Mouse (Mus musculus) forebrain, embryonic 16.5 days (tissue): ENCODE results near the gene Tenm4. TPM values are rescaled to one million over a fixed set of nuclear protein-coding genes. Genes with fewer than 3 reads are reported as not detected.

Source experiments
- ATAC-seq: fragments of 200-750 bp; cut with Nextera tagmentation; 2 replicates; pipeline ENCODE4 v1.8.0; 2017; ENCODE audit warnings: mild to moderate bottlenecking, moderate library complexity
- H3K27ac ChIP-seq: fragments of 300-500 bp; sonication (generic); 2 replicates; pipeline ENCODE4 v1.5.1; 2014; ENCODE audit warnings: low read length, control low read depth
- H3K27me3 ChIP-seq: fragments of 300-500 bp; sonication (generic); replicated peaks from 2 replicates; pipeline ENCODE4 v1.6.1; 2014; ENCODE audit warnings: low read length; ENCODE audit not compliant: control insufficient read depth, insufficient read depth
- H3K36me3 ChIP-seq: fragments of 300-500 bp; sonication (generic); 2 replicates; pipeline ENCODE4 v1.6.1; 2014; ENCODE audit not compliant: control insufficient read depth, insufficient read depth
- H3K4me1 ChIP-seq: fragments of 300-500 bp; sonication (generic); replicated peaks from 2 replicates; pipeline ENCODE4 v1.6.1; 2014; ENCODE audit warnings: low read length; ENCODE audit not compliant: control insufficient read depth, insufficient read depth
- H3K4me2 ChIP-seq: fragments of 300-500 bp; sonication (generic); 2 replicates; pipeline ENCODE4 v1.6.1; 2014; ENCODE audit warnings: mild to moderate bottlenecking, low read length, control low read depth
- H3K4me3 ChIP-seq: fragments of 300-500 bp; sonication (generic); replicated peaks from 2 replicates; pipeline ENCODE4 v1.5.1; 2014; ENCODE audit warnings: mild to moderate bottlenecking, low read length, control low read depth
- H3K9ac ChIP-seq: fragments of 300-500 bp; sonication (generic); replicated peaks from 2 replicates; pipeline ENCODE4 v1.6.1; 2014; ENCODE audit warnings: low read depth, low read length, control low read depth
- H3K9me3 ChIP-seq: fragments of 300-500 bp; sonication (generic); 2 replicates; pipeline ENCODE4 v1.6.1; 2016; ENCODE audit warnings: low read length; ENCODE audit not compliant: control insufficient read depth
- WGBS: fragments of 180-500 bp; shearing (Covaris S2); extraction: QIAGEN DNeasy Blood & Tissue Kit; methylation state at CpG from one replicate; pipeline ENCODE4 v1.1.7; 2014; 5-methylcytosine and 5-hydroxymethylcytosine counted together
- polyA plus RNA-seq: library from polyadenylated mRNA; unstranded; fragments of >200 nt; fragmentation: Nextera tagmentation; extraction: Ambion mirVana; gene quantifications from 2 replicates; pipeline ENCODE4 v1.2.1, GENCODE M21; 2015

Gene Tenm4
- polyA plus RNA-seq, 1 experiment from 2014 or later, result 105 TPM

GRCm38 (mm10) chr7:96540458-96541096 is 369.5 kb downstream of the Tenm4 start:
- peaks cover 20% of the 10 kb centered on the region for H3K4me1 ChIP-seq
- H3K27me3 ChIP-seq, result no peaks in the 10 kb centered on the region
- no peaks in the 10 kb centered on the region for H3K9me3 ChIP-seq
- H3K36me3 ChIP-seq, result no peaks in the 10 kb centered on the region
- no peak overlapping the region for H3K4me2 ChIP-seq
- no peak overlapping the region for H3K27ac ChIP-seq
- no peak overlapping the region for H3K4me3 ChIP-seq
- 85% methylated on average over 7 of the region's 7 CpGs for whole genome bisulfite sequencing
- no peak overlapping the region for H3K9ac ChIP-seq
- ATAC-seq, result no peak

- no peak overlapping the region for H3K9ac ChIP-seq
- no peak overlapping the region for H3K4me2 ChIP-seq
- no peak overlapping the region for H3K27ac ChIP-seq
- H3K27me3 ChIP-seq, result no peaks in the 10 kb centered on the region
- H3K36me3 ChIP-seq, result no peaks in the 10 kb centered on the region
- no peak for ATAC-seq
- H3K4me1 ChIP-seq, result peaks cover 3% of the 10 kb centered on the region; the same call in 1 of the 2 replicates
- 60% methylated on average over 5 of the region's 5 CpGs for WGBS
- no peak overlapping the region for H3K4me3 ChIP-seq
- H3K9me3 ChIP-seq, result no peaks in the 10 kb centered on the region
Observed at GRCm38 (mm10) chr7:96545979-96546378, 374.9 kb downstream of the Tenm4 start.

- Histone ChIP-seq H3K27ac (no peak overlapping the region), H3K36me3 (no peaks in the 10 kb centered on the region), H3K4me1 (peaks cover 13% of the 10 kb centered on the region), H3K9ac (no peak overlapping the region), H3K4me3 (no peak overlapping the region), H3K27me3 (no peaks in the 10 kb centered on the region), H3K9me3 (no peaks in the 10 kb centered on the region), H3K4me2 (no peak overlapping the region)
- 64% methylated on average over 4 of the region's 4 CpGs for WGBS
- ATAC-seq, result no peak
Observed at GRCm38 (mm10) chr7:96551809-96552208, 380.8 kb downstream of the Tenm4 start.

GRCm38 (mm10) chr7:96552292-96552860 is 381.3 kb downstream of the Tenm4 start:
- no peak overlapping the region for H3K4me3 ChIP-seq
- no peaks in the 10 kb centered on the region for H3K36me3 ChIP-seq
- no peak overlapping the region for H3K4me2 ChIP-seq
- ATAC-seq, result no peak
- H3K4me1 ChIP-seq, result peaks cover 13% of the 10 kb centered on the region
- H3K9me3 ChIP-seq, result no peaks in the 10 kb centered on the region
- WGBS, result 78% methylated on average over 7 of the region's 7 CpGs
- H3K27ac ChIP-seq, result no peak overlapping the region
- H3K9ac ChIP-seq, result no peak overlapping the region
- no peaks in the 10 kb centered on the region for H3K27me3 ChIP-seq

GRCm38 (mm10) chr7:96554277-96554690 is 383.2 kb downstream of the Tenm4 start:
- Histone ChIP-seq H3K36me3 (no peaks in the 10 kb centered on the region), H3K4me1 (peaks cover 13% of the 10 kb centered on the region), H3K9me3 (no peaks in the 10 kb centered on the region), H3K27ac (no peak overlapping the region), H3K9ac (no peak overlapping the region), H3K4me2 (no peak overlapping the region), H3K4me3 (no peak overlapping the region), H3K27me3 (no peaks in the 10 kb centered on the region)
- ATAC-seq, result peak; percentile 24; the same call in 1 of the 2 replicates
- 43% methylated on average over 6 of the region's 6 CpGs for WGBS

- Histone ChIP-seq H3K4me2 (no peak overlapping the region), H3K9ac (no peak overlapping the region), H3K36me3 (no peaks in the 10 kb centered on the region), H3K4me3 (no peak overlapping the region), H3K9me3 (no peaks in the 10 kb centered on the region), H3K27ac (peak overlapping the region; percentile 41; the same call in 1 of the 2 replicates), H3K27me3 (no peaks in the 10 kb centered on the region), H3K4me1 (peaks cover 13% of the 10 kb centered on the region)
- peak; percentile 59 for ATAC-seq
- 9% methylated on average over 5 of the region's 5 CpGs for WGBS
Observed at GRCm38 (mm10) chr7:96555294-96555693, 384.2 kb downstream of the Tenm4 start.

GRCm38 (mm10) chr7:96556756-96557155 is 385.7 kb downstream of the Tenm4 start:
- no peak for ATAC-seq
- Histone ChIP-seq H3K4me1 (peaks cover 13% of the 10 kb centered on the region), H3K4me2 (no peak overlapping the region), H3K27ac (no peak overlapping the region), H3K9me3 (no peaks in the 10 kb centered on the region), H3K27me3 (no peaks in the 10 kb centered on the region), H3K4me3 (no peak overlapping the region), H3K9ac (no peak overlapping the region), H3K36me3 (no peaks in the 10 kb centered on the region)
- WGBS, result 90% methylated on average over 5 of the region's 5 CpGs

- Histone ChIP-seq H3K27me3 (no peaks in the 10 kb centered on the region), H3K4me3 (no peak overlapping the region), H3K4me1 (peaks cover 15% of the 10 kb centered on the region), H3K4me2 (no peak overlapping the region), H3K9me3 (no peaks in the 10 kb centered on the region), H3K9ac (no peak overlapping the region), H3K36me3 (no peaks in the 10 kb centered on the region), H3K27ac (no peak overlapping the region)
- 76% methylated on average over 3 of the region's 3 CpGs for WGBS
- no peak for ATAC-seq
Observed at GRCm38 (mm10) chr7:96562890-96563289, 391.8 kb downstream of the Tenm4 start.

GRCm38 (mm10) chr7:96563329-96564065 is 392.5 kb downstream of the Tenm4 start:
- ATAC-seq, result no peak
- Histone ChIP-seq H3K27ac (no peak overlapping the region), H3K4me1 (peaks cover 15% of the 10 kb centered on the region), H3K9ac (no peak overlapping the region), H3K4me3 (no peak overlapping the region), H3K36me3 (no peaks in the 10 kb centered on the region), H3K27me3 (no peaks in the 10 kb centered on the region), H3K4me2 (no peak overlapping the region), H3K9me3 (no peaks in the 10 kb centered on the region)
- WGBS, result 59% methylated on average over 3 of the region's 3 CpGs
